Mouse (Mus musculus) forebrain, embryonic 10.5 days (tissue): Measurements from ENCODE around the gene Tgm7. TPM values are rescaled to one million over a fixed set of nuclear protein-coding genes. Genes with fewer than 3 reads are reported as not detected.

ENCODE experiments used
- DNase-seq: peaks from one replicate; pipeline ENCODE4 v3.0.0-alpha.2; 2017; ENCODE audit warnings: low spot score; ENCODE audit errors: extremely low spot score
- H3K27ac ChIP-seq: fragments of 300-500 bp; sonication (generic); 2 replicates; pipeline ENCODE4 v1.5.1; 2016; ENCODE audit warnings: mild to moderate bottlenecking
- H3K27me3 ChIP-seq: fragments of 300-500 bp; sonication (generic); 2 replicates; pipeline ENCODE4 v1.6.1; 2016; ENCODE audit warnings: mild to moderate bottlenecking; ENCODE audit not compliant: poor library complexity, severe bottlenecking
- H3K36me3 ChIP-seq: fragments of 300-500 bp; sonication (generic); replicated peaks from 2 replicates; pipeline ENCODE4 v1.6.1; 2016; ENCODE audit warnings: mild to moderate bottlenecking, moderate library complexity
- H3K4me1 ChIP-seq: fragments of 300-500 bp; sonication (generic); 2 replicates; pipeline ENCODE4 v1.6.1; 2016
- H3K4me3 ChIP-seq: fragments of 300-500 bp; sonication (generic); 2 replicates; pipeline ENCODE4 v1.5.1; 2016; ENCODE audit warnings: mild to moderate bottlenecking, moderate library complexity
- H3K9me3 ChIP-seq: fragments of 300-500 bp; sonication (generic); 2 replicates; pipeline ENCODE4 v1.6.1; 2016; ENCODE audit warnings: mild to moderate bottlenecking, moderate library complexity
- WGBS: fragments of 180-500 bp; shearing (Covaris S2); methylation state at CpG from one replicate; pipeline ENCODE4 v1.1.7; 2016; 5-methylcytosine and 5-hydroxymethylcytosine counted together
- polyA plus RNA-seq: library from polyadenylated mRNA; unstranded; fragments of >200 nt; fragmentation: Nextera tagmentation; extraction: Ambion mirVana; gene quantifications from 2 replicates; pipeline ENCODE4 v1.2.1, GENCODE M21; 2016

Tgm7 gene
- polyA plus RNA-seq, 1 experiment from 2014 or later = not detected

- 88% methylated on average over 6 of the region's 6 CpGs for WGBS
- no peak overlapping the region for H3K27ac ChIP-seq
- no peaks in the 10 kb centered on the region for H3K36me3 ChIP-seq
- no peaks in the 10 kb centered on the region for H3K4me1 ChIP-seq
- H3K27me3 ChIP-seq = no peaks in the 10 kb centered on the region
- H3K4me3 ChIP-seq = no peak overlapping the region
- DNase-seq = no peak
- no peaks in the 10 kb centered on the region for H3K9me3 ChIP-seq
Measured at GRCm38 (mm10) chr2:121055915-121056314, 53.7 kb downstream of the Tgm7 start.

- 80% methylated on average over 2 of the region's 2 CpGs for WGBS
- H3K4me1 ChIP-seq = no peaks in the 10 kb centered on the region
- H3K9me3 ChIP-seq = no peaks in the 10 kb centered on the region
- no peak overlapping the region for H3K27ac ChIP-seq
- no peaks in the 10 kb centered on the region for H3K36me3 ChIP-seq
- no peak for DNase-seq
- no peaks in the 10 kb centered on the region for H3K27me3 ChIP-seq
- no peak overlapping the region for H3K4me3 ChIP-seq
Measured at GRCm38 (mm10) chr2:121054060-121054459, 55.5 kb downstream of the Tgm7 start.

GRCm38 (mm10) chr2:121052176-121052575, 57.4 kb downstream of the Tgm7 start:
- Histone ChIP-seq H3K27me3 (no peaks in the 10 kb centered on the region), H3K4me1 (no peaks in the 10 kb centered on the region), H3K9me3 (no peaks in the 10 kb centered on the region), H3K36me3 (no peaks in the 10 kb centered on the region), H3K27ac (no peak overlapping the region), H3K4me3 (no peak overlapping the region)
- WGBS = 88% methylated on average over 5 of the region's 5 CpGs
- DNase-seq = no peak

GRCm38 (mm10) chr2:121045653-121046052, 63.9 kb downstream of the Tgm7 start:
- 74% methylated on average over 4 of the region's 4 CpGs for WGBS

More at GRCm38 (mm10) chr2:121045653-121046052, 63.9 kb downstream of the Tgm7 start:
- H3K27ac ChIP-seq = no peak overlapping the region
- no peaks in the 10 kb centered on the region for H3K9me3 ChIP-seq
- no peaks in the 10 kb centered on the region for H3K36me3 ChIP-seq
- no peak for DNase-seq
- H3K4me1 ChIP-seq = peaks cover 6% of the 10 kb centered on the region; the same call in 1 of the 2 replicates
- H3K27me3 ChIP-seq = no peaks in the 10 kb centered on the region
- H3K4me3 ChIP-seq = no peak overlapping the region

Other genes with a start within 250 kb of the Tgm7 start
- 27.0 and 27.7 TPM in 2 replicates for gene Ubr1, start 139.1 kb downstream of the Tgm7 start, polyA plus RNA-seq
- 2.0 and 3.3 TPM in 2 replicates for gene Tmem62, start 132.8 kb downstream of the Tgm7 start, polyA plus RNA-seq
- 31.3 and 32.3 TPM in 2 replicates for gene Ccndbp1, start 101.4 kb downstream of the Tgm7 start, polyA plus RNA-seq
- gene Epb42, start 72.7 kb downstream of the Tgm7 start, polyA plus RNA-seq = 6.2 and 10.9 TPM in 2 replicates
- not detected in 2 replicates for gene Tgm5, start 24.0 kb downstream of the Tgm7 start, polyA plus RNA-seq
- 24.7 and 25.2 TPM in 2 replicates for gene Adal, start 30.6 kb upstream of the Tgm7 start, polyA plus RNA-seq
- gene Lcmt2, start 30.9 kb upstream of the Tgm7 start, polyA plus RNA-seq = 19.1 and 21.6 TPM in 2 replicates
- gene Tubgcp4, start 60.9 kb upstream of the Tgm7 start, polyA plus RNA-seq = 88.0 and 89.4 TPM in 2 replicates
- gene Zscan29, start 61.3 kb upstream of the Tgm7 start, polyA plus RNA-seq = 12.4 and 14.6 TPM in 2 replicates
- gene Trp53bp1, start 161.6 kb upstream of the Tgm7 start, polyA plus RNA-seq = 134 and 144 TPM in 2 replicates
- 6.5 and 6.6 TPM in 2 replicates for gene Map1a, start 179.8 kb upstream of the Tgm7 start, polyA plus RNA-seq
- gene Ppip5k1, start 245.6 kb upstream of the Tgm7 start, polyA plus RNA-seq = 10.1 and 11.0 TPM in 2 replicates
- 2.2 and 3.9 TPM in 2 replicates for gene Ckmt1, start 247.9 kb upstream of the Tgm7 start, polyA plus RNA-seq